Mouse (Mus musculus) neural tube, embryonic 12.5 days (tissue): Measurements from ENCODE around the gene Dusp2. TPM values are rescaled to one million over a fixed set of nuclear protein-coding genes. Genes with fewer than 3 reads are reported as not detected.

Experiments used
- ATAC-seq: fragments of 200-750 bp; cut with Nextera tagmentation; 2 replicates; pipeline ENCODE4 v1.8.0; 2017; ENCODE audit warnings: low read depth, mild to moderate bottlenecking, moderate TSS enrichment, moderate library complexity; ENCODE audit not compliant: low FRiP score
- H3K27ac ChIP-seq: fragments of 300-500 bp; sonication (generic); 2 replicates; pipeline ENCODE4 v1.5.1; 2016
- H3K27me3 ChIP-seq: fragments of 300-500 bp; sonication (generic); replicated peaks from 2 replicates; pipeline ENCODE4 v1.6.1; 2016; ENCODE audit warnings: mild to moderate bottlenecking
- H3K36me3 ChIP-seq: fragments of 300-500 bp; sonication (generic); 2 replicates; pipeline ENCODE4 v1.6.1; 2016; ENCODE audit warnings: mild to moderate bottlenecking
- H3K4me1 ChIP-seq: fragments of 300-500 bp; sonication (generic); 2 replicates; pipeline ENCODE4 v1.6.1; 2016
- H3K4me2 ChIP-seq: fragments of 300-500 bp; sonication (generic); replicated peaks from 2 replicates; pipeline ENCODE4 v1.6.1; 2016; ENCODE audit warnings: mild to moderate bottlenecking
- H3K4me3 ChIP-seq: fragments of 300-500 bp; sonication (generic); 2 replicates; pipeline ENCODE4 v1.5.1; 2016
- H3K9ac ChIP-seq: fragments of 300-500 bp; sonication (generic); 2 replicates; pipeline ENCODE4 v1.6.1; 2016; ENCODE audit warnings: mild to moderate bottlenecking
- H3K9me3 ChIP-seq: fragments of 300-500 bp; sonication (generic); 2 replicates; pipeline ENCODE4 v1.6.1; 2016; ENCODE audit warnings: mild to moderate bottlenecking
- WGBS: fragments of 180-500 bp; shearing (Covaris S2); methylation state at CpG from one replicate; pipeline ENCODE4 v1.1.7; 2016; 5-methylcytosine and 5-hydroxymethylcytosine counted together
- polyA plus RNA-seq: library from polyadenylated mRNA; unstranded; fragments of >200 nt; fragmentation: Nextera tagmentation; extraction: Ambion mirVana; gene quantifications from 2 replicates; pipeline ENCODE4 v1.2.1, GENCODE M21; 2016

Dusp2 gene
- polyA plus RNA-seq, 1 experiment from 2014 or later: 9.7 TPM

GRCm38 (mm10) chr2:127346334-127346733 lies 10.4 kb downstream of the Dusp2 start:
- no peak overlapping the region for H3K4me2 ChIP-seq
- no peak for ATAC-seq
- H3K4me3 ChIP-seq: no peak overlapping the region
- H3K9ac ChIP-seq: no peak overlapping the region
- H3K4me1 ChIP-seq: no peaks in the 10 kb centered on the region
- no peaks in the 10 kb centered on the region for H3K9me3 ChIP-seq
- H3K36me3 ChIP-seq: no peaks in the 10 kb centered on the region
- no peaks in the 10 kb centered on the region; the same call in 1 of the 2 replicates for H3K27me3 ChIP-seq
- no peak overlapping the region for H3K27ac ChIP-seq
- whole genome bisulfite sequencing: 67% methylated on average over 1 of the region's 1 CpGs

- no peak overlapping the region for H3K4me2 ChIP-seq
- no peak overlapping the region for H3K4me3 ChIP-seq
- no peaks in the 10 kb centered on the region for H3K36me3 ChIP-seq
- 82% methylated on average over 13 of the region's 13 CpGs for WGBS
- H3K27me3 ChIP-seq: no peaks in the 10 kb centered on the region; the same call in 1 of the 2 replicates
- H3K9me3 ChIP-seq: no peaks in the 10 kb centered on the region
- no peak overlapping the region for H3K27ac ChIP-seq
- no peaks in the 10 kb centered on the region for H3K4me1 ChIP-seq
- no peak overlapping the region for H3K9ac ChIP-seq
- ATAC-seq: no peak
Observed at GRCm38 (mm10) chr2:127347147-127347985, 11.4 kb downstream of the Dusp2 start.

- no peak overlapping the region for H3K9ac ChIP-seq
- no peaks in the 10 kb centered on the region for H3K36me3 ChIP-seq
- no peak overlapping the region for H3K4me2 ChIP-seq
- H3K9me3 ChIP-seq: no peaks in the 10 kb centered on the region
- H3K4me1 ChIP-seq: no peaks in the 10 kb centered on the region
- ATAC-seq: no peak
- H3K27ac ChIP-seq: no peak overlapping the region
- WGBS: 84% methylated on average over 4 of the region's 4 CpGs
- no peak overlapping the region for H3K4me3 ChIP-seq
- 0 out of 2 replicates have a peak, but pooled peaks cover 5% of the 10 kb centered on the region for H3K27me3 ChIP-seq
Observed at GRCm38 (mm10) chr2:127353881-127354280, 17.9 kb downstream of the Dusp2 start.

GRCm38 (mm10) chr2:127362459-127363281 lies 26.7 kb downstream of the Dusp2 start, which contains the start of gene Adra2b:
Adra2b (plus strand) TSS chr2:127363208.
- Histone ChIP-seq H3K4me2 (peak within 1 kb of the TSS; percentile 74), H3K4me1 (peaks cover 14% of the 10 kb centered on the region), H3K4me3 (peak within 1 kb of the TSS; percentile 36), H3K9ac (peak within 1 kb of the TSS; percentile 13; the same call in 1 of the 2 replicates), H3K9me3 (no peaks in the 10 kb centered on the region), H3K36me3 (no peaks in the 10 kb centered on the region), H3K27me3 (peaks cover 76% of the 10 kb centered on the region), H3K27ac (no peak within 1 kb of the TSS)
- peak; percentile 69 for ATAC-seq
- WGBS: under 1% methylated on average over 49 of the region's 49 CpGs

GRCm38 (mm10) chr2:127363282-127363652 lies 27.3 kb downstream of the Dusp2 start:
- 0 out of 2 replicates have a peak, but pooled peaks have one; percentile 30 for ATAC-seq
- Histone ChIP-seq H3K9me3 (no peaks in the 10 kb centered on the region), H3K4me3 (peak overlapping the region; percentile 36), H3K27ac (no peak overlapping the region), H3K4me1 (peaks cover 14% of the 10 kb centered on the region), H3K27me3 (peaks cover 78% of the 10 kb centered on the region), H3K4me2 (peak overlapping the region; percentile 74), H3K36me3 (no peaks in the 10 kb centered on the region), H3K9ac (peak overlapping the region; percentile 13; the same call in 1 of the 2 replicates)
- 1% methylated on average over 28 of the region's 28 CpGs for WGBS

GRCm38 (mm10) chr2:127363696-127364095 lies 27.7 kb downstream of the Dusp2 start:
- Histone ChIP-seq H3K9me3 (no peaks in the 10 kb centered on the region), H3K27ac (no peak overlapping the region), H3K4me1 (peaks cover 14% of the 10 kb centered on the region), H3K4me3 (peak overlapping the region; percentile 36), H3K9ac (no peak overlapping the region), H3K36me3 (no peaks in the 10 kb centered on the region), H3K4me2 (peak overlapping the region; percentile 74), H3K27me3 (peaks cover 78% of the 10 kb centered on the region)
- ATAC-seq: no peak
- 7% methylated on average over 20 of the region's 20 CpGs for WGBS

GRCm38 (mm10) chr2:127364452-127364851 lies 28.5 kb downstream of the Dusp2 start:
- Histone ChIP-seq H3K36me3 (no peaks in the 10 kb centered on the region), H3K27me3 (peaks cover 78% of the 10 kb centered on the region), H3K27ac (no peak overlapping the region), H3K4me1 (peaks cover 14% of the 10 kb centered on the region), H3K9me3 (no peaks in the 10 kb centered on the region), H3K4me3 (no peak overlapping the region), H3K9ac (no peak overlapping the region), H3K4me2 (no peak overlapping the region)
- no peak for ATAC-seq
- 12% methylated on average over 8 of the region's 8 CpGs for WGBS

- 75% methylated on average over 10 of the region's 10 CpGs for WGBS
- Histone ChIP-seq H3K27ac (no peak overlapping the region), H3K4me1 (peaks cover 18% of the 10 kb centered on the region), H3K4me3 (no peak overlapping the region), H3K9me3 (no peaks in the 10 kb centered on the region), H3K27me3 (peaks cover 54% of the 10 kb centered on the region), H3K9ac (no peak overlapping the region), H3K36me3 (no peaks in the 10 kb centered on the region), H3K4me2 (no peak overlapping the region; the same call in 1 of the 2 replicates)
- no peak for ATAC-seq
Observed at GRCm38 (mm10) chr2:127367126-127367820, 31.3 kb downstream of the Dusp2 start.

GRCm38 (mm10) chr2:127369703-127370376 lies 33.9 kb downstream of the Dusp2 start:
- WGBS: 68% methylated on average over 5 of the region's 5 CpGs
- H3K4me2 ChIP-seq: no peak overlapping the region
- no peak overlapping the region for H3K27ac ChIP-seq
- H3K4me1 ChIP-seq: peaks cover 5% of the 10 kb centered on the region; the same call in 1 of the 2 replicates
- H3K9ac ChIP-seq: no peak overlapping the region
- H3K36me3 ChIP-seq: no peaks in the 10 kb centered on the region
- no peak for ATAC-seq
- no peaks in the 10 kb centered on the region for H3K9me3 ChIP-seq
- H3K27me3 ChIP-seq: peaks cover 29% of the 10 kb centered on the region
- H3K4me3 ChIP-seq: no peak overlapping the region

- Histone ChIP-seq H3K27me3 (peaks cover 19% of the 10 kb centered on the region), H3K27ac (no peak overlapping the region), H3K4me2 (no peak overlapping the region), H3K9me3 (no peaks in the 10 kb centered on the region), H3K4me3 (no peak overlapping the region), H3K9ac (no peak overlapping the region), H3K36me3 (no peaks in the 10 kb centered on the region), H3K4me1 (peaks cover 5% of the 10 kb centered on the region; the same call in 1 of the 2 replicates)
- 53% methylated on average over 9 of the region's 9 CpGs for WGBS
- no peak for ATAC-seq
Observed at GRCm38 (mm10) chr2:127370561-127371483, 34.9 kb downstream of the Dusp2 start.
